Mouse (Mus musculus): ENCODE results near the gene Tpt1.
A peak's percentile ranks its signal among the peaks of the same experiment; 100 is the strongest.
"Not testable (repeated sequence)": the region's sequence is repeated elsewhere in the genome, so short reads cannot be mapped to it uniquely, and the experiment has no call there.

Tpt1 gene

DNA sequence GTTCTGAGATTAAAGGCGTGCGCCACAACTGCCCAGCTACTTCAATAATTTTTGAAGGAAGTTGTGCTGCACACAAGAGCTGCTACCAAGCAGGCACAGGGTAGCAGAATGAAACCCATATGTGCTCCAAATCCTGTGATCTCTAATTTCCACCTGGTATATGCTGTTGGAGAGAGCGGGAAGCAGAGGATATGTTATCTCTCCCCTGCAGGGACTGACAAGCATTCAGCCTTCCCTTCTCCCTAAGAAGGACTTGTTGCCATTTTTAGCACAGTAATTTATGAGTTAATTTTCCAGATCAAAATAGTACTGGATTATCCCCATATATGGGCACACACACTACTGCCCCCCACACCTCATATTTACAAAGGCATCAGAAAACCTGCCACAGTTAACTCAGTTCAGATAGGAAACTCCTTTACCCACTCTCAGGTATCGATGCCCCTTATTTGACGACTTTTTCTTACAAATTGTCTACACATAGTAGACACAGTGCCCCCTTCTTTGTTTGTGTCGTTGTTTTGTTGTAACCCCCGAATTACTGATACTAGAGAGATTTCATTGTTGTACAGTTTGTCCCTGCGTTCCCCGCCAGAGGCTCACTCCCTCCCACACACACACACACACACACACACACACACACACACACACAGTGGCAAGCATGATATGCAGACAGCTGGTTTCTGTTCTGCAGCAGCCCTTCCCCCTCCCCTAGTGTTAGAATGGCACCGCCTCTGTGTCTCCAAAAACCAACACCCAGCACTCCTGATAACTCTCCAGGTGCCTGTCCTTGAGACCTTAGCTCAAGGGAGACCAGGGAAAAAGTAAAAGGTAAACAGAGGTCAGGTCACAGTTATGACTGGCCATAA lies 7.6 kb upstream of the Tpt1 start:
- no peak for DNase-seq (ENCODE audit: extremely low read depth, insufficient read length, low spot score)

DNA sequence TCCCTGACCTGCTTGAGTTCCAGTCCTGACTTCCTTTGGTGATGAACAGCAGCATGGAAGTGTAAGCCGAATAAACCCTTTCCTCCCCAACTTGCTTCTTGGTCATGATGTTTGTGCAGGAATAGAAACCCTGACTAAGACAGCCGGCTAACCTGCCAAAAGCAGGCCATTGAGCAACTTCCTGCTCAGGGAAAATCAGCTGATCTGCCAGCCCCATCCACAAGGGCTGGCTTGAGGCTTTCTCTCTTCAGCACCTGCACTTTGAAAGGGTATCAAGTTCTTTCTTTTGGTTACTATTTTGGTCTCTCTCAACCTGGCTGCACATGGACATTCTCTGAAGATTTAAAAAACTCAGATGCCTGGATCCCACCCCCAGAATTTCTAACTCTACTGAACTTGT lies 3.1 kb upstream of the Tpt1 start:
- DNase-seq (ENCODE audit: extremely low read depth, insufficient read length, low spot score), result not testable (repeated sequence)

DNA sequence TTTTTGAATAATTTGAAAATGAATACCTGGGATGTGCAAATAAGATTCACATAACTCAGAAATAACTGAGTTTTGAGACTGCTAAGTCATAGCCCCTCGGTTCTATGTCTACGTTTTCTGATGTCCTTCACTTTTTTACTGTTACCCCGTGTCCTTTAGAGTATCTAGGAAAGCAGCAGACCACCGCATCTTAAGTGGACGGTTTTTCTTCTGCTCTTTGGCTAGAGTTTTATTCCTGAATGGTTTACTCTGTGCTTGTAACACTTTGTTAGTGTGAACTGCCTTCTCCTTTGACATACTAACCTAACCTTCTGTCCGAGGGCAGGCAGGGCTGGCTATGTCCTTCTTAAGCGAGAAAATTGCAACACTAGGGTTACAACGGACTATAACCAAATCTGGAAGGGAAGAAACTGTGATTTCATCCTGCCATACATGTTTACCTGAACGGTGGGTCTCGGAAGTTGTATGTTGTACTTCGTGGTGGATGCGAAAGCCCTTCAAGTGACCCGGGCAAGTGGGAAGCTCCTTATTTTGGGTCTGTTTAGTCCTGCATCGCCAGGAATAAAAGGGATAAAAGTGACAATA lies 690 bp upstream of the Tpt1 start:
- no peak for DNase-seq (ENCODE audit: extremely low read depth, insufficient read length, low spot score)

DNA sequence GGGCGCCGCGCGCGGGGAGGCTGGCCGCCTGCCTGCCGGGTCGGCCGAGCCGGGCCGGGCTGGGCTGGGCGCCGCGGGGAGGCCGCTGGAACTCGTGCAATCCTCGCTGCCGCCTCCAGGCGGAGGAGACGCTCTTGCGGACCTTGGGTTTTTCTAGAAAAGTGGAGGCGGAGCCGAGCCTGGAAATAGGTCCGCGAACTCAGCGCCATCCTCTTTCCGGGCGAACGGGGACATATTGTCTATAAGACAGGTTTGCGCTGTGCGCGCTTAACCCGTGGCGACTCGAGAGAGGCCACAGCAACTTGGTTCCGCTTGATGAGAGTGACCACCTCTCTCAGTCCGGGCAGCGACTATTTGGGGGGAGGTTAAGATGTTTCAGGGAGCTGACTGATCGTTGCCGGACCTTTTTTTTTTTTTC lies 814 bp downstream of the Tpt1 start:
- peak; percentile 72 for DNase-seq (ENCODE audit: extremely low read depth, insufficient read length, low spot score)

DNA sequence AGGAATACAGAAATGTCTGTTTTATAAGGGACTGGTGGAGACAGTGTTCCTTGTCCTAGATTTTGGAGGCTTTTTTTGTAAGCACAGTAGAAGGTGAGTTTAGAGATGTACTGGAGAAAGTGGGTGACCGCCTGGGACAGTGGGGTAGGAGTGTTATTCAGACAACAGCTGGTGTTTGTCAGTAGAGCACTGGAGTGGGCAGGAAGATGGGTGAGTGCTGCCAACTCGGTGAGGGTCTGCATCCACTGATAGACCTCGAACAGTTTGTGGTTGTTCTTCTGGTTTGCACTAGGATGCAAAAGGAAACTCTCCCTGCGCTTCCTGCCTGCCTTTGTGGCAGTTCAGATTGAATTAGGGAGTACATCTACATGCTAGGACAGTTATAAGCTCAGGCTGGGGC lies 2.8 kb downstream of the Tpt1 start:
- no peak for DNase-seq (ENCODE audit: extremely low read depth, insufficient read length, low spot score)

DNA sequence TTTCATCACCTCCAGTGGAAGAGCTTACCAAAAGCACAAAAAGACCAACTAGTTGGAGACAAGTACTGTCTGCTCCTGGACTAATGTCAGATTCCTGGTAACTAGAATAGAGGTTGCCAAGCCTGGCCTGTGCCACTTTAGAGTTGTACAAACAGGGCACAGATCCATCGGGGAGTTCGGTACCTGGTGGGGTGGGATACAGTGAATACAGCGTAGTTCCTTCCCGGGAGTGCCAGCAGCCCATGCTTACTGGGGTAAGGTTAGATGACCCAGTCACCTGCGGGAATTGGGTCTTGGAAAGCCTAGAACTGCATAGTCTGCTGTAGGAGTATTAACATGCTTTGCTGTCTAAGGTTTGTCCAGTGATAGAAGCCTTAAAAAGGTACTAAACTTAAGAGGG lies 3.6 kb downstream of the Tpt1 start:
- no peak for DNase-seq (ENCODE audit: extremely low read depth, insufficient read length, low spot score)

DNA sequence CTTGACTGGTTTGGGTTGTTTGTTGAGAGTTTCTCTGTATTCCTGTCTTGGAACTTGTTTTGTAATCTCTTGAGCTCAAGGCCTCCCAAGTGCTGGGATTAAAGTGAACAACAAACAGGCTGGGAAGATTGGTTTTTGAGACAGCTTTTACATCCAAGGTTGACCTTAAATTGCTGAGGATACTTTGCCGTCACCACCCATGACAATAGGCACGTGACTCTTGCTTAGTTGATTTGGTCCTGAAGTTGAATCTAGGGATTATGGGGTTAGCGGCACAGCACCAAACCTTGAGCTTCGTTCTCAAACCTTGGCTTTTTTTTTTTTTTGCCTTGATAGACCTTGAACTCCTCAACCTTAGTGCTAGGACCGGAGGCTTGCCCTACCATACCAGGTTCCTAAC lies 4.3 kb downstream of the Tpt1 start:
- no peak for DNase-seq (ENCODE audit: extremely low read depth, insufficient read length, low spot score)

DNA sequence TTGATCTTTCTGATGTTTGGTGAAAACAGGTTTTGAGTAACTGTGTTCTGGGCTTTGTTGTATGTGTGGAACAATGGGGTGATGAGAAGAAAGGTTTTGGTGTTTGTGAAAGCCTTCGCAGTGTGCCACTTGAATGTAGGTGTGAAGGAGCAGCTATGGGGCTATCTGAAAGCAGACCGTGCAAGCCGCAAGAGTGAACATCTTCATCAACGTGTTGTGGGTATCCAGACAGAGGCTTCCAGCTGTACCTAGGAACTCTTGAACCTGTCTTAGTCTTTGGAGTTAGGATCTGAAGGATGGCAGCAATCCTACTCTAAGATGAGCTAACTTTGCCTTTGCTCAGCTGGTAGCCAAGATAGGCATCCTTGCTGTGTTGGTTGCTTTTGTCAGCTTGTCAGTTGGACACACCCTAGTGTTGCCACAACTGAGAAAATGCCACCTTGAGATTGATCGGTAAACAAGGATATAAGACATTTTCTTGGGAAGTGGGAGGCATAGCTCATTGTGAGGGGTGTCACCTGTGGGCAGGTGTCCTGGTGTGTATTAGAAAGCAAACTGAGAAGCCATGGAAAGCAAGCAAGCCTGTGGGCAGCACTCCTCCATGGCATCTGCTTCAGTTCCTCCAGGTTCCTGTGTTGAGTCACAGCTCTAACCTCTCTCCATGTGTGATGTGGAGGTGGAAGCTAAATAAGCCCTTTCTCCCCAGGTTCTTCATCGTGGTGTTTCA lies 5.1 kb downstream of the Tpt1 start:
- no peak for DNase-seq (ENCODE audit: extremely low read depth, insufficient read length, low spot score)

DNA sequence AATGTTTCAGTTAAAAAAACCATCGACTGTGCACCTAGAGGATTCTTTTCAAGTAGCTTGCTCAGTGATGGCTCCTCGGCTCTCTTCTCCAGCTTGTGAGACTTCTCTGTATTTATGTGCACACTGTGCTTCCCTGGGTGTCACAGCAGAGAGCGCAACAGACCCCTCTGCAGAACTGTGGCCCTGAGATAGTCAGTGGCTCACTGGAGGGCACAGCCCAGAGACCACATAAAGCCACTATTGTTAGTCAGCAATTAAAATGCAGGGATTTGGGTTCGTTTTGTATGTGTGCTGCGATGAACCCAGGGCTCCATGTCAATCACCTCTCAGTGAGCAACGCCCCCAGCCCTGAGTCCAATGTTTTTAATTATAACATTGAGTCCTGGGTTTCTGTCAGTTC lies 5.9 kb downstream of the Tpt1 start:
- DNase-seq (ENCODE audit: extremely low read depth, insufficient read length, low spot score), result no peak

DNA sequence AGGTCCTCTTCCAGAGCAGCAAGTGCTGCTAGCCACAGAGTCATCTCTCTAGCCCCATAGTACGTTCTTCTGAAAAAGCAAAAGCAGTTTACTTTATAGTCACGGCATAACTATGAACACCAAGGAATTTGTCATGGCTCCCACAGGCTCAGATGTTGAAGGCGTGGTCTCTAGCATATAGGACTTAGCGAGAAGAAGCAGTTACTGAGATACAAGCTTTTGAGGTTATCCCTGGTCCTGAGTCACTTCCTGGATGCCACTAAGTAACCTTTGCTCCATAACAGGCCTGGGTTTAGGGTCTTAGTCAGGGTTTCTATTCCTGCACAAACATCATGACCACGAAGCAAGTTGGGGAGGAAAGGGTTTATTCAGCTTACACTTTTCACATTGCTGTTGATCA lies 7.1 kb downstream of the Tpt1 start:
- no peak for DNase-seq (ENCODE audit: extremely low read depth, insufficient read length, low spot score)

DNA sequence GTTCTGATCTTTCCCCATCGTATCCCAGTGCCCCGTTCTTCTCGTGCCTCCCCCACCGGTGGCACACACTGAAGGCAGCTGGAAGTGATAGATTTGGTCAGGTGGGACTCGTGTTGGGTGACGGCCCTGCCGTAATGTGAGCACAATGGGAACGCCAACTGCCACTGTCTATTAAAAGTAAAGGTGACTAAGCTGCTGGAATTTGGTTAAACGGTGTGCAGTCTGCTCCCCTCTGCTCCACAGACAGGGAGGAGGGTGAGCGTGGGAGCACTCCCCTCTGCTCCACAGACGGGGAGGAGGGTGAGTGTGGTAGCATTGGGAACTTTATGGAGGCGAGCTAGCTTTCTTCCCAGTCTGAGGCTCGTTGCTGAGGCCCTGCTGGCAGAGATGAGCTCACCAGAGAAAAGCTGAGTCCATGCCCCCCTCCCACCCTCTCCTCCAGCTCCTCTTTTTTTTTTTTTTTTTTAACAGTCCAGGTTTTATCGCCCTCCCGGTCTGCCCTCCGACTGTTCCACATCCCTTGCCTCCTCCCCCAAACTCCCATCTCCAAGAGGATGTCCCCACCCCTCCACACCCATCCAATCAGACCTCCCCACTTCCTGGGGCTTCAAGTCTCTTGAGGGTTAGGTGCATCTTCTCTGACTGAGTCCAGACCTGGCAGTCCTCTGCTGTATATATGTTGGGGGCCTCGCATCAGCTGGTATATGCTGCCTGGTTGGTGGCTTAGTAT lies 10.5 kb downstream of the Tpt1 start:
- DNase-seq (ENCODE audit: extremely low read depth, insufficient read length, low spot score), result no peak

DNA sequence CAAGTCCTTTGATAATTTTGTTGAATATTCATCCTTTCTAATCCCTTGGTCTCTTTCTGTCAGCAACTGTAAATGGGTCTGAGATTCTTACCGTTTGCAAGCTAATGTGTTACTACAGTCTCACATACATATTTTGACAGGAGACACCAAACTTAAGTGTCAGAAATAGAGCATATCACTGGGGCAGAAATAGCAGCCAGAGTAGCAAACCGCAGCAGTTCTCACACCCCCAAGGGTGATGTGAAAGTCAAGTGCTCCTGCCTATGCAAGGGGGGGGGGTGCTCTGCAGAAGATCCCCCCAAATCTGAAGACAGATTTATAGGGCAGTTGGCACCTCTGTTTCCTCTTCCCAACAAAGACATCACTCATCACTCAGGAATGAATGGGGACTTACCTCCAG lies 13.3 kb downstream of the Tpt1 start:
- no peak for DNase-seq (ENCODE audit: extremely low read depth, insufficient read length, low spot score)

DNA sequence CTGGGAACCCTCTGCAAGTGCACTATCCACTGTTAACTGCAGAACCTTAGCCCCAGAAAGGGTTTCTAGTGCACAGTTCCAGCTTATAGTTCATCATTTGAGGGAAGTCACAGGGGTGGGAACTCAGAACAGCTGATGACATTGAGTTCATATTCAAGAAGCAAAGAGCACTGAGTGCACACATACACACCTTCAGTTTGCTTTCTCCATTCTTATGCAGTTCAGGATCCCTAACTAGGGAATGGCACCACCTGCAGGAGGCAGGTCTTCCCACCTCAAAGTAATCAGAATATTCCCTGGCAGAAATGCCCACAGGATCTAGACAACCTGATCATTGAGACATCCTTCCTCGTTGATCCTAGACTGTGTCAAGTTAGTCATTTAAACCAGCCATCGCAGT lies 14.7 kb downstream of the Tpt1 start:
- DNase-seq (ENCODE audit: extremely low read depth, insufficient read length, low spot score), result no peak

DNA sequence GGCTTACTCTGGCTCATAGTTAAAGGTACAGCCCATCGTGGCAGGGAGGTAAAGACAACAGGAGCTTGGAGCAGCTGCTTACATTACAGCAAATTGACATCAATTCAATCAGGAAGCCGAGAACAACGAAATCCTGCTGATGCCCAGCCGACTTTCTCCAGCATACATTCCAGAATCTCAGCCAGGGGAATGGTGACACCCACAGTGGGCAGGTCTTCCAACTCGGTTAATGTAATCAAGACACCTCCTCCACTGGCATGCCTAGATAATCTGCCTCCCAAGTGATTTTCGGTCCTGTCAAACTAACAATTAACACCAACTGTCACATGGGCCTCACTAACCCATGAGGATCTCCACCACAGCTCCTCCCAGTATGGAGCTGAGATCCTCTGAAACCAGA lies 17.8 kb downstream of the Tpt1 start:
- DNase-seq (ENCODE audit: extremely low read depth, insufficient read length, low spot score), result no peak

DNA sequence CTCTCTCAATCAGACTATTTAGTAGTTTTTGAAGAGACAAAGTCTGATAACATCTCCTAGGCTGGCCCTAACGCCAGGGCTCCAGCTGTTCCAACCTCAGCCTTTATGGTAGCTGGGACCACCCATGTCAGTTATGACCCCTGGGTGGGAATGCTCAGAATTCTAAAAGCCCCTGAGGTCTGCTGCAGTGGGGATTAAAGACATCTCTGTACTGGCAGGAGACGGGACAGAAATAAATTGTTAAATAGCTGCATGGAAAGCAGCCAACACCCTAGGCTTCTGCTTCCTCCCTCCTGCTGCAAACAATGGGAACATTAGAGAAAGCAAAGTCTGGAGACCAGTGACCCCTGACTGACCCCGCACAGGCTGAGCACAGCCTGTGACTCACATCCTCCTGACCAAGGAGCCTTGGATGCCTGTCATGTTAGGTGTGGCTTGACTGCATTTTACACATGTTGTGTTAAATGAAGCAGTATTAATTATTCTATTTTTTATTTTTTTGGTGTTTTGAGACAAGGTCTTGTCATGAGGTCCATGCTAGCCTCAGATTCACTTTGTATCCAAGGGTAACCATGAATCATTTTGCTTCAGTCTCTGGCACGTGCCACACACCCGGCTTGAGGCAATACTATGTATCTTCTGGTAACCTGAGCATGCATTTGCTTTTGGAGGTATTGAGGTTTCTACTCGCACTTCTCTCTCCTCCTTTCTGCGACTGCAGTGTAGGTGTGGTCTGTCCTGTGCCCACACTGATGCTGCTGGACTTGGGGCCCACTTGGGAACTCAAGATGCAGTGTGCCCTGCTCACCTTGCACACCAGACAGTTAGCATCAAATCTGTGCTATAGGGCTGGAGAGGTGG lies 18.9 kb downstream of the Tpt1 start:
- peak; percentile 80 for DNase-seq (ENCODE audit: extremely low read depth, insufficient read length, low spot score)

DNA sequence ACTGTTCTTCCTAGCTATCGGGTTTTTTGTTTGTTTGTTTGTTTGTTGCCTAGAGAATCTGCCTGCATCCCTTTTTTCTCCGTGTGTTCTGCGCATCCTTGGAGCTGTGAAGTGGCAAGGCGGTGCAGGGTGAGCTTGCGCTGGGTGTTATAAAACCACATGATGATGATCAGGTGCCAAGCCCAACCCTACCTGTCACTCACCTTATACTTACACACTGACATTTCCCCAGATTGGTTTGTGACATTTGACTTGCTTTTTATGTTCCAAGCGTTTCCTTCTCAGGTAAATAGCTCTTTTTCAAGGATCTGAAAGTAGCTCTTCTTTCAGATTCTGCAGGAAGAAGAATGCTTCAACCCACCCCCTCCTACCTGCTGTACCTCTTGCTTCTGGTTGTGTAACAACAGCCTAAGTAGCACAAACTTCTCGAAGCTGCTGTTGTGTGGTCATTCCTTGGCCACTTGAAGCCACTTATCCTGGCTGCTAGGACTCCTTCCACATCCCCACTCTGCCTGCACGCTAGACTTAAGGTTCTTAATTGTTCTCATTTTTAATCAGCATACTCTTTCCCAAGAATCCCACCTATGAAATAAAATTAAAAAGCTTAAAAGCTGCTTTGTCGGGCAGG lies 21.9 kb downstream of the Tpt1 start:
- no peak for DNase-seq (ENCODE audit: extremely low read depth, insufficient read length, low spot score)

DNA sequence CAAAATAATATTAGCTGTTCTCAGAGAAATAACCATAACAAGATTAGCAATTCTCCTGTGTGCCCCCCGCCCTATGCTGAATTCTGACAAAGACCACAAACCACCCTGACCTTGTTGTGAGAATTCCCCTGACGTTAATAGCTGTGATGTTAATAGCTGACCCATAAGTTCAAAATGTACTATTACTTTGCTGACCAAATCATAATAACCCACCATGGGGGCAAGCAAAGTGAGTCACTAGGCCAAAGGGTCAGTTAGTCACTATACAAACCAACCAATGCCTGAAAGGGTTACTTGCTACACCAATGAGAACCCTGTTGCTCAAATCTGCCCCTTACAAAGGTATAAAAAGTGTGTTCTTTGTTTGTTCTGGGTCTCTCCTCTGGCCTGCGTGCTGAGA lies 23.1 kb downstream of the Tpt1 start:
- DNase-seq (ENCODE audit: extremely low read depth, insufficient read length, low spot score), result not testable (repeated sequence)

DNA sequence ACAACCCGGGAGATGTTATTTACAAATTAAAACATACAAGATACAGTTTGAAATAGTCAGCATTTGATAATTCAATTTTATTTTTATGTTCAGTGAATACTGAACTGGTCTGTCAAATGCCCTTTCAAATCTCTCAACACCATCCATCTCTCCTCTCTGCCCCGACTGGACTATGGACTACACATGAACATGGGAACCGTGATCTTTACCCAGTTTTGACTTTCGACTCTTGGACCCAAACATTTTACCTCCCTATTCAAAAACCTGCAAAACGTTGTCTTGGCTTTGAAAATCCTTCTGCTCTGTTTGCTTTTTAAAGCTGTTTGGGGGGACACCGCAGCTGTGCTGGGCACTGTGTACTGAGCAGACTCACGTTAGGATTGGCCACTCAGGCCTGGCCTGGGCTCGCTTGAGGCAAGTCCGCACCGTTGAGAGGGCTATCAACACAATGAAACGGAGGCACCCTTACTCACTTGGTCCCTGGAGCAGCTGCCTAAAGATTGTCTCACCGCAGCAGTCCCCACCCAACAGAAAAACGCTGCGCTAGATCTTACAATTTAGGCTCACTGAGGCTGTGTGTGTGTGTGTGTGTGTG lies 25.0 kb downstream of the Tpt1 start:
- DNase-seq (ENCODE audit: extremely low read depth, insufficient read length, low spot score), result no peak

DNA sequence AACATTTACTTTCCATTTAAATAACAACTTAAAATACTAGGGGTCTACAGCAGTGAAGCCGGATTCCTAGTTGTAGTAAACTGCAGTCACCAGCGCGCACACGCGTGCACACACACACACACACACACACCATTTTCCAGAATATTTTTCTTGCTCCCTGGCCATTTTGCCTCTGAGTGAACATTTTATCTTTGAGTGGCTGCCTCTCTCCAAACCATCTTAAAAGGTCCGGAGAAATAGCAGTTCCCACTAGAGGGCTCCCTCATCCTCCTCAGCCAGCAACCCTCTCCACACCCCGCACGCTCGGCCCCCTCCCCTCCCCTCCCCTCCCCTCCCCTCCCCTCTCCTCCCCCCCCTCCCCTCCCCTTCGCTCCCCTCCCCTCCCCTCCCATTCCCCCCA lies 25.7 kb downstream of the Tpt1 start:
- DNase-seq (ENCODE audit: extremely low read depth, insufficient read length, low spot score), result no peak

Measured in 3134 (cell line).